Mouse (Mus musculus): ENCODE data around the gene Hic1. TPM values are rescaled to one million over a fixed set of nuclear protein-coding genes. Genes with fewer than 3 reads are reported as not detected.
A peak's percentile ranks its signal among the peaks of the same experiment; 100 is the strongest.

The Hic1 gene
- 3.0 and 3.8 TPM in 2 replicates for polyA plus RNA-seq (2012; rRNA removed)

- H3K4me1 ChIP-seq (ENCODE audit: control insufficient read depth, insufficient read depth, low read length) = 0 out of 2 replicates have a peak, but pooled peaks cover 1% of the 10 kb centered on the region
- no peak within 1 kb of the TSS for H3K27ac ChIP-seq (ENCODE audit: insufficient read depth, low read length)
- peak within 1 kb of the TSS; percentile 33 for H3K4me3 ChIP-seq (ENCODE audit: insufficient read depth, low read length)
- TF ChIP-seq CTCF (IDR thresholded peaks at IDR 0.05; ENCODE audit: extremely low read depth, insufficient read depth, low read length) (no peak), POLR2A (IDR thresholded peaks at IDR 0.05; ENCODE audit: extremely low read depth, insufficient read depth, low read length) (no peak)
Observed at GRCm38 (mm10) chr11:75169405-75170080, at the start of gene Hic1. Gene Hic1 (minus strand): TSS chr11:75169519.

GRCm38 (mm10) chr11:75214081-75214950 lies 45.0 kb upstream of the Hic1 start:
- peaks cover 8% of the 10 kb centered on the region for H3K4me1 ChIP-seq (ENCODE audit: control insufficient read depth, insufficient read depth, low read length)
- H3K4me3 ChIP-seq (ENCODE audit: insufficient read depth, low read length) = no peak overlapping the region
- H3K27ac ChIP-seq (ENCODE audit: insufficient read depth, low read length) = no peak overlapping the region
- TF ChIP-seq POLR2A (IDR thresholded peaks at IDR 0.05; ENCODE audit: extremely low read depth, insufficient read depth, low read length) (no peak), CTCF (IDR thresholded peaks at IDR 0.05; ENCODE audit: extremely low read depth, insufficient read depth, low read length) (no peak)

GRCm38 (mm10) chr11:75213372-75214080 lies 44.2 kb upstream of the Hic1 start:
- Histone ChIP-seq H3K27ac (ENCODE audit: insufficient read depth, low read length) (no peak overlapping the region; the same call in 1 of the 2 replicates), H3K4me1 (ENCODE audit: control insufficient read depth, insufficient read depth, low read length) (peaks cover 8% of the 10 kb centered on the region), H3K4me3 (ENCODE audit: insufficient read depth, low read length) (no peak overlapping the region)
- TF ChIP-seq POLR2A (IDR thresholded peaks at IDR 0.05; ENCODE audit: extremely low read depth, insufficient read depth, low read length) (no peak), CTCF (IDR thresholded peaks at IDR 0.05; ENCODE audit: extremely low read depth, insufficient read depth, low read length) (no peak)

- H3K4me1 ChIP-seq (ENCODE audit: control insufficient read depth, insufficient read depth, low read length) = peaks cover 11% of the 10 kb centered on the region
- no peak overlapping the region for H3K4me3 ChIP-seq (ENCODE audit: insufficient read depth, low read length)
- peak overlapping the region; percentile 78 for H3K27ac ChIP-seq (ENCODE audit: insufficient read depth, low read length)
- TF ChIP-seq CTCF (IDR thresholded peaks at IDR 0.05; ENCODE audit: extremely low read depth, insufficient read depth, low read length) (no peak), POLR2A (IDR thresholded peaks at IDR 0.05; ENCODE audit: extremely low read depth, insufficient read depth, low read length) (no peak)
Observed at GRCm38 (mm10) chr11:75212876-75213275, 43.6 kb upstream of the Hic1 start.

GRCm38 (mm10) chr11:75212031-75212667 lies 42.8 kb upstream of the Hic1 start:
- Histone ChIP-seq H3K4me3 (ENCODE audit: insufficient read depth, low read length) (no peak overlapping the region), H3K4me1 (ENCODE audit: control insufficient read depth, insufficient read depth, low read length) (peaks cover 11% of the 10 kb centered on the region), H3K27ac (ENCODE audit: insufficient read depth, low read length) (peak overlapping the region; percentile 85)
- TF ChIP-seq CTCF (IDR thresholded peaks at IDR 0.05; ENCODE audit: extremely low read depth, insufficient read depth, low read length) = no peak
- TF ChIP-seq POLR2A (IDR thresholded peaks at IDR 0.05; ENCODE audit: extremely low read depth, insufficient read depth, low read length) = no peak

GRCm38 (mm10) chr11:75210755-75211154 lies 41.4 kb upstream of the Hic1 start:
- TF ChIP-seq POLR2A (IDR thresholded peaks at IDR 0.05; ENCODE audit: extremely low read depth, insufficient read depth, low read length) (no peak), CTCF (IDR thresholded peaks at IDR 0.05; ENCODE audit: extremely low read depth, insufficient read depth, low read length) (no peak)
- Histone ChIP-seq H3K4me1 (ENCODE audit: control insufficient read depth, insufficient read depth, low read length) (peaks cover 11% of the 10 kb centered on the region), H3K4me3 (ENCODE audit: insufficient read depth, low read length) (no peak overlapping the region), H3K27ac (ENCODE audit: insufficient read depth, low read length) (no peak overlapping the region)

GRCm38 (mm10) chr11:75210093-75210492 lies 40.8 kb upstream of the Hic1 start:
- TF ChIP-seq POLR2A (IDR thresholded peaks at IDR 0.05; ENCODE audit: extremely low read depth, insufficient read depth, low read length) (no peak), CTCF (IDR thresholded peaks at IDR 0.05; ENCODE audit: extremely low read depth, insufficient read depth, low read length) (no peak)
- Histone ChIP-seq H3K4me1 (ENCODE audit: control insufficient read depth, insufficient read depth, low read length) (peaks cover 12% of the 10 kb centered on the region), H3K27ac (ENCODE audit: insufficient read depth, low read length) (peak overlapping the region; percentile 44; the same call in 1 of the 2 replicates), H3K4me3 (ENCODE audit: insufficient read depth, low read length) (no peak overlapping the region)

GRCm38 (mm10) chr11:75209363-75209762 lies 40.0 kb upstream of the Hic1 start:
- no peak for TF ChIP-seq POLR2A (IDR thresholded peaks at IDR 0.05; ENCODE audit: extremely low read depth, insufficient read depth, low read length)
- TF ChIP-seq CTCF (IDR thresholded peaks at IDR 0.05; ENCODE audit: extremely low read depth, insufficient read depth, low read length) = no peak
- peaks cover 12% of the 10 kb centered on the region for H3K4me1 ChIP-seq (ENCODE audit: control insufficient read depth, insufficient read depth, low read length)
- no peak overlapping the region for H3K4me3 ChIP-seq (ENCODE audit: insufficient read depth, low read length)
- H3K27ac ChIP-seq (ENCODE audit: insufficient read depth, low read length) = 0 out of 2 replicates have a peak overlapping the region, but pooled peaks have one; percentile 44

- no peak overlapping the region for H3K4me3 ChIP-seq (ENCODE audit: insufficient read depth, low read length)
- H3K4me1 ChIP-seq (ENCODE audit: control insufficient read depth, insufficient read depth, low read length) = peaks cover 7% of the 10 kb centered on the region
- TF ChIP-seq POLR2A (IDR thresholded peaks at IDR 0.05; ENCODE audit: extremely low read depth, insufficient read depth, low read length) (no peak), CTCF (IDR thresholded peaks at IDR 0.05; ENCODE audit: extremely low read depth, insufficient read depth, low read length) (no peak)
- H3K27ac ChIP-seq (ENCODE audit: insufficient read depth, low read length) = no peak overlapping the region
Observed at GRCm38 (mm10) chr11:75206347-75206746, 37.0 kb upstream of the Hic1 start.
